Mouse (Mus musculus): Measurements from ENCODE around the gene Depdc1b.

The Depdc1b gene

GRCm38 (mm10) chr13:108316487-108316903 is 363 bp downstream of the Depdc1b start:
- in situ Hi-C loops (cut with MboI, MseI): loop anchor here in 1 of 2 experiments (5.0 kb wide), 2 partner anchors 99 to 159 kb away; partner anchors contain the start of genes Ercc8 and Ndufaf2

- in situ Hi-C loops (cut with MboI, MseI): loop anchor here in 1 of 2 experiments (5.0 kb wide), 2 partner anchors 100 to 160 kb away; partner anchors contain the start of genes Ercc8 and Ndufaf2
Observed at GRCm38 (mm10) chr13:108317414-108317813, 1.3 kb downstream of the Depdc1b start.

GRCm38 (mm10) chr13:108319028-108319427 is 2.9 kb downstream of the Depdc1b start:
- in situ Hi-C loops (cut with MboI, MseI): loop anchor here in 1 of 2 experiments (5.0 kb wide), 2 partner anchors 102 to 162 kb away; partner anchors contain the start of genes Ercc8 and Ndufaf2

- in situ Hi-C loops (cut with MboI, MseI): loop anchor here in 1 of 2 experiments (10.0 kb wide), 1 partner anchor 1505 kb away; no protein-coding TSS in a partner anchor
Observed at GRCm38 (mm10) chr13:108320216-108320615, 4.1 kb downstream of the Depdc1b start.

GRCm38 (mm10) chr13:108322466-108322865 is 6.3 kb downstream of the Depdc1b start:
- in situ Hi-C loops (cut with MboI, MseI): loop anchor here in 1 of 2 experiments (10.0 kb wide), 1 partner anchor 1502 kb away; no protein-coding TSS in a partner anchor

GRCm38 (mm10) chr13:108323317-108323716 is 7.2 kb downstream of the Depdc1b start:
- in situ Hi-C loops (cut with MboI, MseI): loop anchor here in 1 of 2 experiments (10.0 kb wide), 1 partner anchor 1501 kb away; no protein-coding TSS in a partner anchor

GRCm38 (mm10) chr13:108323866-108324829 is 8.0 kb downstream of the Depdc1b start:
- in situ Hi-C loops (cut with MboI, MseI): loop anchor here in 1 of 2 experiments (10.0 kb wide), 1 partner anchor 1501 kb away; no protein-coding TSS in a partner anchor

- in situ Hi-C loops (cut with MboI, MseI): loop anchor here in 1 of 2 experiments (10.0 kb wide), 1 partner anchor 1499 kb away; no protein-coding TSS in a partner anchor
Observed at GRCm38 (mm10) chr13:108325871-108326270, 9.7 kb downstream of the Depdc1b start.

- in situ Hi-C loops (cut with MboI, MseI): loop anchor here in 1 of 2 experiments (10.0 kb wide), 1 partner anchor 1498 kb away; no protein-coding TSS in a partner anchor
Observed at GRCm38 (mm10) chr13:108326351-108326750, 10.2 kb downstream of the Depdc1b start.

- in situ Hi-C loops (cut with MboI, MseI): loop anchor here in 1 of 2 experiments (10.0 kb wide), 1 partner anchor 1498 kb away; no protein-coding TSS in a partner anchor
Observed at GRCm38 (mm10) chr13:108327047-108327446, 10.9 kb downstream of the Depdc1b start.

GRCm38 (mm10) chr13:108328406-108329180 is 12.5 kb downstream of the Depdc1b start:
- in situ Hi-C loops (cut with MboI, MseI): loop anchor here in 1 of 2 experiments (10.0 kb wide), 1 partner anchor 1496 kb away; no protein-coding TSS in a partner anchor

- in situ Hi-C loops (cut with MboI, MseI): loop anchor here (5.0 to 10.0 kb wide), 3 partner anchors 132 to 1495 kb away; no protein-coding TSS in a partner anchor
Observed at GRCm38 (mm10) chr13:108329693-108330092, 13.6 kb downstream of the Depdc1b start.

GRCm38 (mm10) chr13:108335257-108336003 is 19.3 kb downstream of the Depdc1b start:
- in situ Hi-C loops (cut with MboI, MseI): loop anchor here in 1 of 2 experiments (10.0 kb wide), 1 partner anchor 1201 kb away; no protein-coding TSS in a partner anchor

- in situ Hi-C loops (cut with MboI, MseI): loop anchor here in 1 of 2 experiments (10.0 kb wide), 1 partner anchor 1201 kb away; no protein-coding TSS in a partner anchor
Observed at GRCm38 (mm10) chr13:108336192-108336591, 20.1 kb downstream of the Depdc1b start.

- in situ Hi-C loops (cut with MboI, MseI): loop anchor here in 1 of 2 experiments (10.0 kb wide), 1 partner anchor 1203 kb away; no protein-coding TSS in a partner anchor
Observed at GRCm38 (mm10) chr13:108337340-108337739, 21.2 kb downstream of the Depdc1b start.

GRCm38 (mm10) chr13:108338076-108338836 is 22.1 kb downstream of the Depdc1b start:
- in situ Hi-C loops (cut with MboI, MseI): loop anchor here in 1 of 2 experiments (10.0 kb wide), 1 partner anchor 1203 kb away; no protein-coding TSS in a partner anchor

- in situ Hi-C loops (cut with MboI, MseI): loop anchor here (5.0 to 10.0 kb wide), 2 partner anchors 867 to 1205 kb away; no protein-coding TSS in a partner anchor
Observed at GRCm38 (mm10) chr13:108339907-108340596, 23.9 kb downstream of the Depdc1b start.

- in situ Hi-C loops (cut with MboI, MseI): loop anchor here in 1 of 2 experiments (5.0 kb wide), 1 partner anchor 866 kb away; no protein-coding TSS in a partner anchor
Observed at GRCm38 (mm10) chr13:108341585-108341984, 25.5 kb downstream of the Depdc1b start.

Data from T-helper 17 cell (primary cell).